Mouse (Mus musculus): ENCODE results near the gene Ano10.

GRCm38 (mm10) chr9:122152063-122152462, 142.2 kb downstream of the Ano10 start:
- TF ChIP-seq CTCF (IDR thresholded peaks at IDR 0.05; ENCODE audit: low read depth, low read length) (no peak), TAL1 (conservative IDR thresholded peaks at IDR 0.05; ENCODE audit: low read depth, low read length) (no peak)

Measured in G1E (cell line).